Mouse (Mus musculus) midbrain, postnatal 0 days (tissue): ENCODE data around the gene Pcmt1. TPM values are rescaled to one million over a fixed set of nuclear protein-coding genes. Genes with fewer than 3 reads are reported as not detected.
A peak's percentile ranks its signal among the peaks of the same experiment; 100 is the strongest.

Experiments used
- ATAC-seq: fragments of 200-750 bp; cut with Nextera tagmentation; 2 replicates; pipeline ENCODE4 v1.8.0; 2017; ENCODE audit warnings: moderate number of reproducible peaks, mild to moderate bottlenecking, moderate TSS enrichment, moderate library complexity; ENCODE audit not compliant: low FRiP score
- DNase-seq: peaks from one replicate; pipeline ENCODE4 v3.0.0-alpha.2; 2015; ENCODE audit warnings: low spot score
- H3K27ac ChIP-seq: fragments of 300-500 bp; sonication (generic); 2 replicates; pipeline ENCODE4 v1.5.1; 2014; ENCODE audit warnings: low read depth, mild to moderate bottlenecking, low read length, mixed read lengths
- H3K27me3 ChIP-seq: fragments of 300-500 bp; sonication (generic); 2 replicates; pipeline ENCODE4 v1.6.1; 2014; ENCODE audit warnings: low read length, control low read depth, mixed read lengths; ENCODE audit not compliant: insufficient read depth
- H3K36me3 ChIP-seq: fragments of 300-500 bp; sonication (generic); 2 replicates; pipeline ENCODE4 v1.6.1; 2014; ENCODE audit warnings: low read length, control low read depth, mixed read lengths; ENCODE audit not compliant: insufficient read depth
- H3K4me1 ChIP-seq: fragments of 300-500 bp; sonication (generic); 2 replicates; pipeline ENCODE4 v1.6.1; 2014; ENCODE audit warnings: mild to moderate bottlenecking, control low read depth, antibody characterized with exemption, low read length, mixed read lengths; ENCODE audit not compliant: insufficient read depth
- H3K4me2 ChIP-seq: fragments of 300-500 bp; sonication (generic); 2 replicates; pipeline ENCODE4 v1.6.1; 2014; ENCODE audit warnings: low read depth, mild to moderate bottlenecking, low read length, mixed read lengths; ENCODE audit not compliant: poor library complexity, severe bottlenecking
- H3K4me3 ChIP-seq: fragments of 300-500 bp; sonication (generic); 2 replicates; pipeline ENCODE4 v1.5.1; 2014; ENCODE audit warnings: low read depth, mild to moderate bottlenecking, low read length, moderate library complexity
- H3K9ac ChIP-seq: fragments of 300-500 bp; sonication (generic); replicated peaks from 2 replicates; pipeline ENCODE4 v1.6.1; 2014; ENCODE audit warnings: mild to moderate bottlenecking, low read length, moderate library complexity, mixed read lengths; ENCODE audit not compliant: poor library complexity, severe bottlenecking
- H3K9me3 ChIP-seq: fragments of 300-500 bp; sonication (generic); 2 replicates; pipeline ENCODE4 v1.6.1; 2016; ENCODE audit warnings: low read length, control low read depth
- CTCF ChIP-seq: IDR thresholded peaks from 2 replicates; pipeline ENCODE4 v1.5.1; 2016; ENCODE audit warnings: antibody characterized with exemption, mild to moderate bottlenecking
- WGBS: fragments of 180-500 bp; shearing (Covaris S2); extraction: QIAGEN DNeasy Blood & Tissue Kit; methylation state at CpG from one replicate; pipeline ENCODE4 v1.1.7; 2014; 5-methylcytosine and 5-hydroxymethylcytosine counted together
- polyA plus RNA-seq: library from polyadenylated mRNA; unstranded; fragments of >200 nt; fragmentation: Nextera tagmentation; extraction: Ambion mirVana; gene quantifications from 2 replicates; pipeline ENCODE4 v1.2.1, GENCODE M21; 2015
- total RNA-seq: library from RNA; depleted of rRNA; stranded (reverse); fragments of >200 nt; gene quantifications from 2 replicates; pipeline ENCODE4 v1.2.3, GENCODE M21; 2014

The Pcmt1 gene
- total and polyA plus RNA-seq, 2 experiments from 2014 or later: 70.6 to 179 TPM

GRCm38 (mm10) chr10:7681343-7682025 is 548 bp upstream of the Pcmt1 start:
- H3K9ac ChIP-seq: peak overlapping the region; percentile 100
- no peaks in the 10 kb centered on the region for H3K27me3 ChIP-seq
- peak; percentile 60 for TF ChIP-seq CTCF
- under 1% methylated on average over 45 of the region's 64 CpGs for WGBS
- no peaks in the 10 kb centered on the region for H3K9me3 ChIP-seq
- ATAC-seq (peak; percentile 81), DNase-seq (peak; percentile 73)
- peaks cover 12% of the 10 kb centered on the region for H3K4me1 ChIP-seq
- H3K4me2 ChIP-seq: peak overlapping the region; percentile 89
- peaks cover 13% of the 10 kb centered on the region; the same call in 1 of the 2 replicates for H3K36me3 ChIP-seq
- peak overlapping the region; percentile 98 for H3K4me3 ChIP-seq
- H3K27ac ChIP-seq: peak overlapping the region; percentile 96

DNA sequence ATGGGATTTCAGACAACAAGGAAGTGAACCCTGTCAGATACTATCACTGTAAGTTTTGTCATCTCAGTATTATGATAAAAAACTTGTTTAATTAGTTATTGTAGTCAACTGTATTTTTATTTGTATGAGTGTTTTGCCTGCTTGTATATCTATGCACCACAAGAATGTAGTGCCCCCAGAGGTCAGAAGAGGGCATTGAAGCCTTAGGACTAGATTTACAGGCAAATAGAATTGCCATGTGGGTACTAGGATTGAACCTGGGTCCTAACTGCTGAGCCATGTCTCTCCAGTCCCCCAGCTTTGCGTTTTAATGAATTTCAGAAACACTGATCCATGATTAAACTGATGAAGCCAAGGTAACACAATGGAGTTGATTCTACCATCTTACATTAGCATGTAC is 7.3 kb downstream of the Pcmt1 start:
- TF ChIP-seq CTCF: peak; percentile 65
- no peak overlapping the region for H3K4me3 ChIP-seq
- ATAC-seq (no peak), DNase-seq (peak; percentile 40)
- H3K36me3 ChIP-seq: peaks cover 18% of the 10 kb centered on the region
- no peaks in the 10 kb centered on the region for H3K9me3 ChIP-seq
- H3K27ac ChIP-seq: no peak overlapping the region
- 63% methylated on average over 1 of the region's 1 CpGs for WGBS
- H3K27me3 ChIP-seq: no peaks in the 10 kb centered on the region
- H3K4me1 ChIP-seq: no peaks in the 10 kb centered on the region
- H3K9ac ChIP-seq: no peak overlapping the region
- H3K4me2 ChIP-seq: no peak overlapping the region

- DNase-seq: peak; percentile 94
- peak within 1 kb of the TSS; percentile 57 for H3K27ac ChIP-seq
- H3K4me3 ChIP-seq: peak within 1 kb of the TSS; percentile 75
- H3K9me3 ChIP-seq: no peaks in the 10 kb centered on the region
- H3K4me1 ChIP-seq: peaks cover 6% of the 10 kb centered on the region; the same call in 1 of the 2 replicates
- ATAC-seq: peak; percentile 83
- no peaks in the 10 kb centered on the region for H3K27me3 ChIP-seq
- H3K9ac ChIP-seq: peak within 1 kb of the TSS; percentile 64
- 0 out of 2 replicates have a peak, but pooled peaks cover 2% of the 10 kb centered on the region for H3K36me3 ChIP-seq
- no peak for TF ChIP-seq CTCF
- peak within 1 kb of the TSS; percentile 67 for H3K4me2 ChIP-seq
- WGBS: 0% methylated on average over 24 of the region's 24 CpGs
These were observed 13.6 kb downstream of the Pcmt1 start, which contains the start of gene Nup43 for GRCm38 (mm10) chr10:7667342-7667802. Gene Nup43, plus strand, starts transcription at chr10:7667503.

DNA sequence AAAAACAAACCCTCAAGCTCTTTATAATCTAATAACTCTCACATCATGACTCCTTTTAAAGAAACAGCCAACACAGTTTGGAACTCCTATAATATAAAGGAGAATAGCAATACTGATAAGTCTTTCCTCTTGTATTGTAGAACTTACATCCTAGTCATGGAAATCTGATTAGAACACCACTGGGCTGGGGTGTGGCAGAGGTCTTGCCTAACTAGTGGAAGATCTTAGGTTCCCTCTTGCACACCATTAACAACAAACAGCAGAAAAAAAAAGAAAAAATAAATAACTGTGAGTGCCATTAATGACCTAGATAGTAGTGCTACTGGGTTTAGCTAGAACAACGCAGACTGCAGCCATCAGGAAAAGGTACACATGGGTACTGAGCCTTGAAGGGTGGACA is 16.0 kb downstream of the Pcmt1 start:
- H3K4me2 ChIP-seq: no peak overlapping the region
- no peak for TF ChIP-seq CTCF
- H3K4me3 ChIP-seq: no peak overlapping the region
- WGBS: 88% methylated on average over 1 of the region's 1 CpGs
- H3K9ac ChIP-seq: no peak overlapping the region
- no peak for ATAC-seq
- no peaks in the 10 kb centered on the region for H3K9me3 ChIP-seq
- H3K36me3 ChIP-seq: no peaks in the 10 kb centered on the region
- H3K27me3 ChIP-seq: no peaks in the 10 kb centered on the region
- H3K27ac ChIP-seq: no peak overlapping the region
- H3K4me1 ChIP-seq: peaks cover 6% of the 10 kb centered on the region; the same call in 1 of the 2 replicates
- no peak for DNase-seq

- Histone ChIP-seq H3K27ac (peak overlapping the region; percentile 96), H3K36me3 (no peaks in the 10 kb centered on the region), H3K4me1 (peaks cover 6% of the 10 kb centered on the region; the same call in 1 of the 2 replicates), H3K9ac (peak overlapping the region; percentile 93), H3K4me2 (peak overlapping the region; percentile 87), H3K4me3 (peak overlapping the region; percentile 94), H3K27me3 (no peaks in the 10 kb centered on the region), H3K9me3 (no peaks in the 10 kb centered on the region)
- 70% methylated on average over 6 of the region's 6 CpGs for WGBS
- no peak for TF ChIP-seq CTCF
- no peak for ATAC-seq
- DNase-seq: no peak
These were observed 16.9 kb downstream of the Pcmt1 start for GRCm38 (mm10) chr10:7664027-7664526.
